In the genomic region with DNA sequence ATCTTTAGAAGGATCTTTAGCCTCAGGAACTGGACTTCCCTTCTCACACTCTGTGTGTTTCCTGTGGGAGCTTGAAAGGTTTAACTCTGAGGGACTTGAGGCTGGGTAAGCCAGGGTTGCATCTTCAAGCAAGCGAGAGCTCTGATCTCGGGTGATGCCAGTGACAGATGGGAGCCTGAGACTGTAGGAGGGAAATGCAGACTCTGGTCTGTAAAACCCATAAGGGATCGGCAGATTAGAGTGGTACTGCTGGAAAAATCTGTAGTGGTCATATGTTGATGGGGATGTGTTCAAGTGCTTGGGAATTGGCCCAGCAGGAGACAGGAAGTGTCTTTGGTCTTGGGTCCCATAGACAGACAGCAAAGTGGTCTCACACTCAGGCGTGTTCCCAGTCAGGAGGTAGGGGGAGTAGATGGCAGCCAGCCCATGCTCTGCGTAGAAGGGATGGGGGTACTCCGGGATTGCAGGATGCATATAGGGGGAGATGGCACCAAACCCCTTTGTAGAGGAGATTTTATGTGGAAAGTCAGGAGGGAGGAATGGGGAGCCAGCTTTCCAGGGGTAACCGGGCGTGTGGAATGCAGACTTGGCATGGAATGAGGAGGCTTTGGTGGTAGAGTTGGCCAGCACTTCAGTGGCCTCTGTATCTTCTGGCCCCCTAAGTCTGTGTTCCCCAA, we compare ENCODE assay signal across 17 mouse cellular contexts. TPM values are rescaled to one million over a fixed set of nuclear protein-coding genes. Genes with fewer than 3 reads are reported as not detected.
DNase-seq lines count a peak whose midpoint lies in the region; ATAC-seq and TF ChIP-seq lines count a peak whose summit lies in the region.
"Had no signal": no experiment of that assay in that cellular context is flagged by ENCODE, and none has a peak within 500 bp of the region (broad histone marks: within the 10 kb centered on the region; RNA-seq: fewer than 3 reads in every experiment).

No protein-coding gene starts in this region.

- H3K9ac ChIP-seq in forebrain, embryonic 16.5 days (replicated peaks; ENCODE audit: low read depth, low read length): no peak overlapping the region
- no peak overlapping the region for H3K9ac ChIP-seq in forebrain, embryonic 11.5 days (ENCODE audit: low read length)
- H3K9ac ChIP-seq in intestine, embryonic 15.5 days: no peak overlapping the region
- H3K9ac ChIP-seq: neural tube, embryonic 13.5 days had no signal

- no peak overlapping the region for H3K4me2 ChIP-seq in forebrain, embryonic 16.5 days (ENCODE audit: low read length)
- no peak overlapping the region for H3K4me2 ChIP-seq in forebrain, embryonic 11.5 days (ENCODE audit: low read depth, low read length, severe bottlenecking)
- no peak overlapping the region for H3K4me2 ChIP-seq in intestine, embryonic 15.5 days (replicated peaks)
- H3K4me2 ChIP-seq: neural tube, embryonic 13.5 days had no signal

- ATAC-seq in forebrain, embryonic 16.5 days: no peak
- ATAC-seq in forebrain, embryonic 11.5 days (replicated peaks; ENCODE audit: low FRiP score): no peak
- ATAC-seq in intestine, embryonic 15.5 days: no peak
- ATAC-seq: activated CD4-positive, CD25-positive, alpha-beta regulatory T cell, adult 4 months had no signal

- no peak for TF ChIP-seq CTCF in left cerebral cortex, adult 2 months (IDR thresholded peaks at IDR 0.05)

- whole genome bisulfite sequencing in forebrain, embryonic 16.5 days: 65% methylated on average over 8 of the region's 8 CpGs
- WGBS in forebrain, embryonic 11.5 days: 94% methylated on average over 8 of the region's 8 CpGs
- WGBS in intestine, embryonic 15.5 days: 88% methylated on average over 8 of the region's 8 CpGs

- H3K4me1 ChIP-seq in forebrain, embryonic 16.5 days (replicated peaks; ENCODE audit: control insufficient read depth, insufficient read depth, low read length): peaks cover 11% of the 10 kb centered on the region
- no peaks in the 10 kb centered on the region for H3K4me1 ChIP-seq in forebrain, embryonic 11.5 days (replicated peaks; ENCODE audit: control insufficient read depth, insufficient read depth, low read length)
- peaks cover 12% of the 10 kb centered on the region for H3K4me1 ChIP-seq in intestine, embryonic 15.5 days (replicated peaks)

- H3K9me3 ChIP-seq in forebrain, embryonic 16.5 days (ENCODE audit: control insufficient read depth, low read length): no peaks in the 10 kb centered on the region
- H3K9me3 ChIP-seq in forebrain, embryonic 11.5 days (ENCODE audit: control insufficient read depth, low read length): no peaks in the 10 kb centered on the region
- no peaks in the 10 kb centered on the region for H3K9me3 ChIP-seq in intestine, embryonic 15.5 days
- H3K9me3 ChIP-seq: G1E; neural tube, embryonic 13.5 days had no signal

- intact Hi-C loops in left cerebral cortex, postnatal 4 days (cut with DNase I): no loop called here
- intact Hi-C loops in left cerebral cortex, adult 2 months (cut with DNase I): no loop called here

- H3K27ac ChIP-seq in forebrain, embryonic 16.5 days (ENCODE audit: low read length): peak overlapping the region; percentile 10
- no peak overlapping the region for H3K27ac ChIP-seq in forebrain, embryonic 11.5 days (ENCODE audit: low read depth, low read length)
- no peak overlapping the region for H3K27ac ChIP-seq in left cerebral cortex, adult 2 months
- no peak overlapping the region for H3K27ac ChIP-seq in intestine, embryonic 15.5 days
- H3K27ac ChIP-seq: neural tube, embryonic 13.5 days had no signal

- no peaks in the 10 kb centered on the region for H3K27me3 ChIP-seq in forebrain, embryonic 16.5 days (replicated peaks; ENCODE audit: control insufficient read depth, insufficient read depth, low read length)
- H3K27me3 ChIP-seq in forebrain, embryonic 11.5 days (ENCODE audit: control insufficient read depth, insufficient read depth, low read length): no peaks in the 10 kb centered on the region
- no peaks in the 10 kb centered on the region for H3K27me3 ChIP-seq in intestine, embryonic 15.5 days (replicated peaks)
- H3K27me3 ChIP-seq: neural tube, embryonic 13.5 days had no signal

- H3K4me3 ChIP-seq in forebrain, embryonic 16.5 days (replicated peaks; ENCODE audit: low read length): no peak overlapping the region
- no peak overlapping the region for H3K4me3 ChIP-seq in forebrain, embryonic 11.5 days (ENCODE audit: low read depth, low read length)
- H3K4me3 ChIP-seq in left cerebral cortex, adult 2 months: no peak overlapping the region
- H3K4me3 ChIP-seq in intestine, embryonic 15.5 days (replicated peaks): no peak overlapping the region
- H3K4me3 ChIP-seq: neural tube, embryonic 13.5 days had no signal

- DNase-seq in forebrain, embryonic 11.5 days (ENCODE audit: low spot score): no peak
- peak; percentile 19 for DNase-seq in left cerebral cortex, postnatal 4 days
- DNase-seq in left cerebral cortex, adult 2 months (ENCODE audit: extremely low spot score in 1 of 2, low spot score in 2 of 2): no peak
- DNase-seq in cerebellum, adult 9-11 months: peak; percentile 42
- peak; percentile 66 for DNase-seq in layer of hippocampus, adult 9-11 months
- no peak for DNase-seq in liver
- DNase-seq: embryo, embryonic 11 days; gastrocnemius, postnatal 25 days; heart, postnatal 14 days; kidney, adult 11 months; kidney, postnatal 4 days; thymus, postnatal 36 days had no signal

- H3K36me3 ChIP-seq in forebrain, embryonic 16.5 days (ENCODE audit: control insufficient read depth, insufficient read depth): no peaks in the 10 kb centered on the region
- no peaks in the 10 kb centered on the region for H3K36me3 ChIP-seq in forebrain, embryonic 11.5 days (ENCODE audit: control insufficient read depth, insufficient read depth, low read length)
- H3K36me3 ChIP-seq in intestine, embryonic 15.5 days: no peaks in the 10 kb centered on the region
- H3K36me3 ChIP-seq: neural tube, embryonic 13.5 days had no signal

RNA-seq across cellular contexts. Expression of gene Zfp750, which starts 6.1 kb away (rescaled TPM):
- 0.34 and 0.66 TPM in 2 replicates for polyA plus RNA-seq in forebrain, embryonic 16.5 days (2015; fragmentation: Nextera tagmentation; extraction: Ambion mirVana)
- polyA plus RNA-seq in forebrain, embryonic 11.5 days (2014; fragmentation: Nextera tagmentation; extraction: Ambion mirVana): 0.48 and 0.56 TPM in 2 replicates
- not detected for total RNA-seq in left cerebral cortex, postnatal 4 days (2021)
- under 1 TPM; 0.09 to 0.16 TPM for total RNA-seq in left cerebral cortex, adult 2 months (2021)
- polyA plus RNA-seq in intestine, embryonic 15.5 days (2015; fragmentation: Nextera tagmentation; extraction: Ambion mirVana): 0.38 and 0.76 TPM in 2 replicates
- total RNA-seq: heart, postnatal 14 days had no signal

Comparison
In these comparisons a context has a peak if more than half of its experiments do, and no peak if none do; other contexts are left out.
1. DNase-seq: peak in left cerebral cortex, postnatal 4 days (single experiment), cerebellum, adult 9-11 months (single experiment) and layer of hippocampus, adult 9-11 months (single experiment); none in forebrain, embryonic 11.5 days (single experiment), left cerebral cortex, adult 2 months (0 of 2) and liver (single experiment).